12 mouse cellular contexts compared by ENCODE assay signal in genomic region chr5:105690502-105691454, GRCm38 (mm10). TPM values are rescaled to one million over a fixed set of nuclear protein-coding genes. Genes with fewer than 3 reads are reported as not detected.
DNase-seq lines count a peak whose midpoint lies in the region; ATAC-seq lines count a peak whose summit lies in the region.
"Had no signal": no experiment of that assay in that cellular context is flagged by ENCODE, and none has a peak within 500 bp of the region (broad histone marks: within the 10 kb centered on the region; RNA-seq: fewer than 3 reads in every experiment).

No protein-coding gene starts in this region.

- H3K27me3 ChIP-seq in heart, embryonic 14.5 days (ENCODE audit: control insufficient read depth, insufficient read depth, low read length), result no peaks in the 10 kb centered on the region; the same call in 1 of the 2 replicates
- H3K27me3 ChIP-seq in liver, embryonic 13.5 days, result no peaks in the 10 kb centered on the region
- H3K27me3 ChIP-seq: embryonic facial prominence, embryonic 12.5 days had no signal

- H3K4me1 ChIP-seq in heart, embryonic 14.5 days (ENCODE audit: control insufficient read depth in 2 of 2, insufficient read depth in 2 of 2, low read length in 2 of 2), result peaks cover 9 to 10% of the 10 kb centered on the region in 2 experiments
- H3K4me1 ChIP-seq in liver, embryonic 13.5 days (replicated peaks), result peaks cover 18% of the 10 kb centered on the region
- H3K4me1 ChIP-seq: embryonic facial prominence, embryonic 12.5 days had no signal

- 0 out of 4 replicates have a peak overlapping the region, but pooled peaks of 1 of the 2 experiments have one; percentile 28 for H3K27ac ChIP-seq in heart, embryonic 14.5 days (replicated peaks in 1 of 2; ENCODE audit: control insufficient read depth in 1 of 2, insufficient read depth in 1 of 2, low read depth in 2 of 2, low read length in 2 of 2)
- H3K27ac ChIP-seq in liver, embryonic 13.5 days, result no peak overlapping the region
- H3K27ac ChIP-seq: embryonic facial prominence, embryonic 12.5 days; kidney, postnatal 0 days had no signal

- 53% methylated on average over 10 of the region's 10 CpGs for WGBS in heart, embryonic 14.5 days
- WGBS in liver, embryonic 13.5 days (ENCODE audit: insufficient replicate concordance), result 63% methylated on average over 10 of the region's 10 CpGs

- no peak overlapping the region for H3K4me3 ChIP-seq in heart, embryonic 14.5 days (ENCODE audit: control insufficient read depth in 1 of 2, insufficient read depth in 1 of 2, low read depth in 1 of 2, low read length in 2 of 2)
- no peak overlapping the region for H3K4me3 ChIP-seq in liver, embryonic 13.5 days (replicated peaks)
- H3K4me3 ChIP-seq: embryonic facial prominence, embryonic 12.5 days had no signal

- no peak overlapping the region; the same call in 1 of the 2 replicates for H3K9ac ChIP-seq in heart, embryonic 14.5 days (ENCODE audit: low read length)
- H3K9ac ChIP-seq in liver, embryonic 13.5 days, result no peak overlapping the region
- H3K9ac ChIP-seq: embryonic facial prominence, embryonic 12.5 days had no signal

- H3K9me3 ChIP-seq in heart, embryonic 14.5 days (ENCODE audit: control insufficient read depth, low read length), result no peaks in the 10 kb centered on the region
- no peaks in the 10 kb centered on the region for H3K9me3 ChIP-seq in liver, embryonic 13.5 days (replicated peaks)
- H3K9me3 ChIP-seq: embryonic facial prominence, embryonic 12.5 days had no signal

- H3K4me2 ChIP-seq in heart, embryonic 14.5 days (ENCODE audit: low read length), result no peak overlapping the region
- no peak overlapping the region for H3K4me2 ChIP-seq in liver, embryonic 13.5 days
- H3K4me2 ChIP-seq: embryonic facial prominence, embryonic 12.5 days had no signal

- ATAC-seq in heart, embryonic 14.5 days (ENCODE audit: insufficient number of reproducible peaks, insufficient read depth, low FRiP score, low read depth), result peak; percentile 32; the same call in 1 of the 2 replicates
- ATAC-seq in liver, embryonic 13.5 days (ENCODE audit: low read depth), result 0 out of 2 replicates have a peak, but pooled peaks have one; percentile 25

- DNase-seq in heart, postnatal 14 days, result no peak
- peak; percentile 30 to 35 for DNase-seq in left cerebral cortex, postnatal 36 days (ENCODE audit: low spot score in 2 of 2)
- DNase-seq in left cerebral cortex, postnatal 14 days (ENCODE audit: low spot score in 2 of 2), result no peak
- DNase-seq in liver, embryonic 13.5 days, result no peak
- peak; percentile 52 to 74 for DNase-seq in lung, postnatal 4 days
- no peak for DNase-seq in cerebellum, postnatal 36 days
- no peak for DNase-seq in B cell, adult 2 months
- DNase-seq: cerebellum, adult 9-11 months; gastrocnemius, postnatal 14 days had no signal

- intact Hi-C loops in heart, postnatal 14 days (cut with DNase I), result no loop called here
- intact Hi-C loops in left cerebral cortex, postnatal 36 days (cut with DNase I), result no loop called here
- intact Hi-C loops in left cerebral cortex, postnatal 14 days (cut with DNase I), result no loop called here

- H3K36me3 ChIP-seq in heart, embryonic 14.5 days (ENCODE audit: control insufficient read depth, insufficient read depth, low read length), result no peaks in the 10 kb centered on the region
- no peaks in the 10 kb centered on the region for H3K36me3 ChIP-seq in liver, embryonic 13.5 days
- H3K36me3 ChIP-seq: embryonic facial prominence, embryonic 12.5 days had no signal

RNA-seq across cellular contexts. Expression of gene Lrrc8d, which starts 9.0 kb away (rescaled TPM):
- polyA plus RNA-seq in heart, embryonic 14.5 days (2014; fragmentation: Nextera tagmentation; extraction: Ambion mirVana), result 9.7 and 10.2 TPM in 2 replicates
- 10 to 100 TPM; 11.6 to 14.9 TPM for total RNA-seq in heart, postnatal 14 days (2021)
- total RNA-seq in left cerebral cortex, postnatal 36 days (2021), result 10 to 100 TPM; 38.7 to 39.1 TPM
- total RNA-seq in left cerebral cortex, postnatal 14 days (2021), result 10 to 100 TPM; 34.9 to 45.6 TPM
- polyA plus RNA-seq in liver, embryonic 13.5 days (2015; fragmentation: Nextera tagmentation; extraction: Ambion mirVana), result 9.4 and 11.4 TPM in 2 replicates

Comparison
In these comparisons a context has a peak if more than half of its experiments do, and no peak if none do; other contexts are left out.
1. DNase-seq: peak in left cerebral cortex, postnatal 36 days (2 of 2) and lung, postnatal 4 days (2 of 2); none in heart, postnatal 14 days (0 of 2), left cerebral cortex, postnatal 14 days (0 of 2), liver, embryonic 13.5 days (single experiment), cerebellum, postnatal 36 days (0 of 2) and B cell, adult 2 months (0 of 2).